Mouse (Mus musculus) spleen, embryonic (tissue): ENCODE measurements at regions not wholly inside any gene's neighbourhood (a gene's known extent, or its start where the extent isn't known, plus 50 kb on each side); places are given as distances from the start of the nearest gene placed in this dataset.

Source experiments
- CTCF ChIA-PET: fragments of 350-600 bp; sonication (Branson Sonifier 250); formaldehyde crosslinking; loops from one replicate; lab custom pipeline; 2022; lab: Charles Lee

DNA sequence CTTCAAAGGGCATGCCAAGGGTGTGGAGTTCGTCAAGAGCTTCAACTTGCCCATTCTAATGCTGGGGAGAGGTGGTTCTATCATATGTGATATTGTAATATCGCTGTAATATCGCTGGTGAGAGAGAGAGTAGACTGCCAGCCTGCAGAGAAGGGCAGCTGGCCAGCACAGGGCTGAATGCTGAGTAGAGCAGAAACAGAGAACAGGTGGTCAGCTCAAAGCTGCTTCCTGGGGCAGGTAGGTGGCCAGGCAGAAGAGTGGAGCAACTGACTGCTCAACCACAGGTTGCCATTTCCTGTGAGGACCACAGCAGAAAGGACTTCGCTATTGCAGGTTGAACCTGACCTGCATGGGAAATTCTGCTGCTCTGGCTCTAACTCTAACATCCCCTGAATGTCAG lies 108.5 kb upstream of the Hs6st1 start:
- CTCF ChIA-PET: no interaction called here

DNA sequence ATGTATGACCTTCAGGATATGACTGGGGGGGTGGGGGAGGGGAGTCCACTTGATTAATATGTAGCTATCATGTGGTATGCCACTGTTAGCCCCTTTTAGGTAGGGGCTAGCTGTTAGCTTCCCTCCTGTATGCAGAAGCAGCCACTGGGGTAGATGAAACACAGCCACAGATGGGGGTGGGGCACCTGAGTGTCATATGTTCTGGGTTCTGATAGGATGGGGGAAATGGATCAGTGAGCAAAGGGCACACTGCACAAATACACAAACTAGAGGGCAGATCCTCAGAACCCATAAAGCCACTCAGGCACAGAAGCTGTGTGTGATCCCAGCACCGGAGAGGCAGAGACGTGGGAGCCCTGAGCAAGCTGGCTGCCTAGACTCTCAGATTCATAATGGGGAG lies 107.4 kb upstream of the Hs6st1 start:
- CTCF ChIA-PET: no interaction called here

DNA sequence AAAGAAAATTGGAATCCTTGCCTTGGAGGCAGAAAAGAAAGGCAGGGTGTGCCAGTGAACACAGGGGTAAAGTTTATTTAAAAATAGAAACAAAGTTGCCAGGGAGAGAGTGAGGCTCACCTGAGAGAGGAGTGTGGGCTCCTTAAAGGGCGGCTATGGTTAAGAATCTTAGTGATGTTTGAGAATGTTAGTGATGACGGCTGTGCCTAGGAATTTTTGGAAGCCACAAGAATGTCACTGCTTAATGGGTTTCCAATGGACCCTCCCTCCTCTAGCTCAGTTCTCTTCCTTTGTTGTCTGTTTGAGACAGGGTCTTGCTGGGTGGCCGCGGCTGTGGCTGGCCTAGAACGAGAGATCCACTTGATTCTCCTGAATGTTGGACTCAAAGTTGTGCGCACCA lies 106.3 kb upstream of the Hs6st1 start:
- CTCF ChIA-PET: no interaction called here

DNA sequence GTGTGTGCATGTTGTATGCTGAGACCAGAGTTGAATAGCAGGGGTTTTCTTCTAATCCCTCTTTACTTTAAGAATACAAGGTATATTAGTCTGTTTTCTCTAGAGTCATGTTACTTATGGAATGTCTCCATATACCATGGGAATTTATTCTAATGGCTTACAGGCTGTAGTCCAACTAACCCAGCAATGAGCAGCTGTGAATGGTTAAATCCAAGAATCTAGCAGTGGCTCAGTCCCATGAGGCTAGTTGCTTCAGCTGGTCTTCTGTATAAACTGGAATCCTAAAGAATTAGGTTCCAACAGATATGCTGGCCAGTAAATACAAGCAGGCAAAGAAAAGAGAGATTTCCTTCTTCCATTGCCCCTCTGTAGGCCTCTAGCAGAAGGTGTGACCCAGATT lies 99.7 kb upstream of the Hs6st1 start:
- CTCF ChIA-PET: interaction anchor here (0.7 kb wide), 1 partner anchor 398 kb away, joined by 5 read pairs; no protein-coding TSS in a partner anchor

DNA sequence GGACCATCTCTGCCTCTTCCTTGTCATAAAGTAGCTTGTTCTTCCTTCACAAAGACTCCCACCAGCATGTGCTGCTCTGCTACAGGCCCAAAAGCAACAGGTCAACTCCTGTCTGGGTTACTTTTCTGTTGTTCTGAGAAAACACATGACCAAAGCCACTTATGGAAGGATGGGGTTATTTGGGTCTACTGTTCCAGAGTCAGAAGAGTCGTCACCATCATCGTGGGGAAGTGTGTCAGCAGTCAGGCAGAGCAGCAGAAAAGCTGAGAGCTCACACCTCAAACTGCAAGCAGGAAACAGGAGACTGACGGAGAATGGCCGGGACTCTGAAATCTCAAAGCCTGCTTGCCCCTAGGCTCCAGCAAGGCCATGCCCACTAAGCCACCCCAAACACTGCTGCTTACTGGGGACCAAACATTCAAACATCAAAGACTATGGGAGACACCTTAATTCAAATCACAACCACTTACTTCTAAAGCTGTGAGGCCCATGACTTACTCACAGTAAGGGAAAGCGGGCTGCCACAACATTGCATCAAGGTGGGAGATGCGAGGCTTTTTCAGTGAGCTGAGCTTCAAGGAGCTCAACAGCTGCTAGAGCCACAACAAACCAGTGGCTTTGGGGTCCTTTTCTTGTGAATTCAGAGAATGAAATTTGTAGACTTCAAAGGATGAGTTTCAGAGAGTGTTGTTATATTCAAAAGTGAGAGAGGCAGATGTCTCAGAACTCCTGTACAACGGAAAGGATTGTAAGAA lies 96.6 kb upstream of the Hs6st1 start:
- CTCF ChIA-PET: no interaction called here

DNA sequence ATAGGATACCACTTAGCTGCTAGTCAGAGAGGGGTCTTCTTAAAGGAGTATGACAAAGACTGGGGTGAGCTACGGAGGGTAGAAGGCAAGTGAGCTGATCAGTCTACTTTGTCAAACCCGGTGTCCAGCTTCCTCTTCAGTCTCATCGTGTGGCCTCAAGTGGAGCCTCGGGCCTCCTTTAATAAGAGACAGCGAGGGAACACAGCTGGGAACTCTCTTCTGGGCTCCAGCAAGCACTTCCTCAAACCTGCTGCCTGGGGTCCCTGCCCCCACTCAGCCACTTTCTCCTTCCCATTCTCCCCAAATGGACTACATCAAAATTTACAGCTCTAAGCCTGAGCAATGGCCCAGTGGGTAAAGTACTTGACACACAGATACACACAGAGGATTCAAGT lies 96.0 kb upstream of the Hs6st1 start:
- CTCF ChIA-PET: no interaction called here

DNA sequence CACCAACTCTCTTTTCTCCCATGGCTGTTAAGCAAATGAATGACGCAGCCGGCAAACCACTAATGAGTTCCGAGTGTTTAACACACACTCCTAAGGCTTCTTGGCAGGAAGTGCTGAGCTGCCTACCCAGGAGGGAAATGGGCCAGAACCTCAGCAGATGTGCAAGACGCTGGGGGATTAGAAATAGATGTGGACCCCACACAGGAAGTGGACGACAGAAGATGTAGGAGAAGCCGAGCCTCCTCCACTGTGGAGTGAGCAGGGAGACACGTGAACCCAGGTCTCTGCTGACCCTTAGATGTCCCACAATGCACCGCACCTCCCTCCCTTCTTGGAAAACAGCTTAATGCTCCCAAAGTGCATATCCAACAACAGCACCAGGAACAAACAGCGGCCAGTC lies 94.8 kb upstream of the Hs6st1 start:
- CTCF ChIA-PET: no interaction called here

DNA sequence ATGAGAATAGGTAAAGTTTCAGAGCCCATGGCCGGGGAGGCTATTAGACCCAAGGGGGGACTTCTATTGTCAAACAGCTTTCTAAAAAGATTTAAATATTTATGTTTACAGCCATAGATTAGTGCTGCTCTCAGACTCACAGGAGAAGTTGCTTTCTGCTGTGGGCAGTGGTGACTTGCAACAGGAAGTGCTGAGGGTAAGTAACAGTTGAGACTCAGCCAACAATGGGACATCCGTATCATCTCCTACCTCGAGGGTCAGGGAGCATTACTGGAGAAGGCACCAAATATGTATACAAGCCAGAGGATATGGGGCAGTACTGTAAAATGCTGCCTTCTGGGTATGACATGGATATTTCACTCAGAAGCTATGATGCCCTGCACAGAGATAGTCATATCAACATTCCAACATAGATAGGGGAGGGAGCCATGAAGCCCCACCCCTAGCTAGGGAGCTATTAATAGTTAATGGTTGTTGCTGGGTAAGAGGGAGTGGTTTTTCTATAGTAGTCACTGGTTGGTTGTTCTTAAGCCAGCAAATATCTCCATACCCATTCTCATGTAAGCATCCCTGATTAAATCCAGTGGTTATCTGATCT lies 92.5 kb upstream of the Hs6st1 start:
- CTCF ChIA-PET: no interaction called here

DNA sequence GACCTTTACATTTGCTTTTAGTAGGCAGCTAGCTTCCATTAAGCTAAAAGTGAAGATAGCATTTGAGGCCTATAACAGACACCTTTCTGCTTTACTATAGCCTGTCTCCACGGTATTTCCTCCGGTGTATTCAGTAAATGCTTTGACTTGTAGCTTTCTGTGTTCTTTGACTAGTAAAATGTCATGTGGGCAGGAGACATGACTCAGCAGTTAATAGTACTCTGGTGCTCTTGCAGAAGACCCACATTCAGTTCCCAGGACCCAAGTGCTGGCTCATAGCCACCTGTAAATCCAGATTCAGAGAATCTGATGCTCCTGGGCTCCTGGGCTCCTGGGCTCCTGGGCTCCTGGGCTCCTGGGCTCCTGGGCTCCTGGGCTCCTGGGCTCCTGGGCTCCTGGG lies 91.7 kb upstream of the Hs6st1 start:
- CTCF ChIA-PET: no interaction called here

DNA sequence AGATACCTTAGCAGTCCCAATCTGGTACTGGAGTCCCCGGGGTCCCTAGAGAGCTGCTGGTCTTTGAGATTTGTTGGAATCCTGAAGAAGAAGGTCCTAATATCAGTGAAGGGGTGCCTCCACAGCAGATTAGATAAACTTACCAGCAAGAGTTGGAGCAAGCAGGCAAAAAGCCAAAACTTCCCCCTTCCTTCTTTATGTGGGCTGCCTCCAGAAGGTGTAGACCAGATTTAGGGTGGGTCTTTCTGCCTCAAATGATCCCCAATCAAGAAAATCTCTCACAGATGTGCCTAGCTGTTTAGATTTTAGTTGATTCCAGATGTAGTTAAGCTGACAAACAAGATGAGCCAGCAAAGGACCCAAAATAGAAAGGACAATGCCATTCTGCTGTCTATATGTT lies 90.1 kb upstream of the Hs6st1 start:
- CTCF ChIA-PET: no interaction called here

DNA sequence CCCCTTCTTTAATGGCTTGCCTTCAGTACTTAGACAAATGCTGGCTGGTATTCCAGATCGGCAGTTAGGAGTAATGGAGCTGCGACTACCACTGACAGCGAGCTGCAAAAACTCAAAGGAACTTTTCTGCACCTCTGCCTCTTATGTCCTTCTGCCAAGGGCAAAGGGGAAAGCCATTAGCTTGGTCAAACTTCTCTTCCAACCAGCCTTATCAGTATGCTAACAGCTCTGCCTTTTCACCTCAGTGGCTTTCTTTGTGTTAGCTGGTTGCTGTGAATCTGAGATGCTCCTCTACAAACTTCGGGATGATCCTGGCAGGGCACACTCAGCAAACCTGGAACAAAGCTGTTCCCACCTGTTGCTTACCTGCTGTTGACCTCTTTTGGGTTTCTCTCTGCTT lies 89.4 kb upstream of the Hs6st1 start:
- CTCF ChIA-PET: no interaction called here

DNA sequence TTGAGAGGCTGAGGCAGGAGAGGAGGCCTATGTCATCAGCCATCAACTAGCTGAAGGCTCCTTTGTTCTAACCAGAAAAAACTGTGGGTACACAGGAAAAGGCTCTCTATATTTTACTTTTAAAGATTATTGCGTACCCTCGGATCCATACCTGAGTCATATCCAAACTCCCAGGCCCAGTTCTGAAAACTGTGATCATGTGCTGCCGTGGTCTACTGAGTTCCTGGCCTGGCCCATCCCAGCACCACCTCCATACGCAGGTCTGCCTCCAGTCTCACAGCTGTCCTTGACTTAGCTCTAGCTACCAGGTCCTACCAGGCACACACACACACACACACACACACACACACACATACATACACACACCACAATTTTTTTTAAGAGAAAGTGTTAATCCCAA lies 87.0 kb upstream of the Hs6st1 start:
- CTCF ChIA-PET: no interaction called here

DNA sequence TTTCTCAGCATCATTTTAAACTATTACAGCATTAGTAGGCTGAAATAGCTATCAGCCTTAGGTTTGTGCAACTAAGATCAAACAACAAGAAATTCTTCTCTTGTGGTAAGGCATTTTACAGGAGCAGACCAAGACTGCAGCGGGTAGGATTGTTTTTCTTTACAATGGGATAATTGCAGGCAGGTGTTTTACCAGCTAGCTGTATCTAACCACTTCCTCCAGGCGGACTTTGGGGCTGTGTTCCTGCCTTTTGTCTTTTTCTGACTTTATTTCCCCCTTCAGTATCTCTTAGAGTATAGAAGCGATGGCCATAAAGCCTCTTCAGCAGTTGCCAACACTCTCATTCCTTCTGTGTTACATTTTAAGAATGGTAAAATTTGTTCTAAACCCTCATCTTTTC lies 84.8 kb upstream of the Hs6st1 start:
- CTCF ChIA-PET: interaction anchor here (0.6 kb wide), 1 partner anchor 38 kb away, joined by 14 read pairs; no protein-coding TSS in a partner anchor

DNA sequence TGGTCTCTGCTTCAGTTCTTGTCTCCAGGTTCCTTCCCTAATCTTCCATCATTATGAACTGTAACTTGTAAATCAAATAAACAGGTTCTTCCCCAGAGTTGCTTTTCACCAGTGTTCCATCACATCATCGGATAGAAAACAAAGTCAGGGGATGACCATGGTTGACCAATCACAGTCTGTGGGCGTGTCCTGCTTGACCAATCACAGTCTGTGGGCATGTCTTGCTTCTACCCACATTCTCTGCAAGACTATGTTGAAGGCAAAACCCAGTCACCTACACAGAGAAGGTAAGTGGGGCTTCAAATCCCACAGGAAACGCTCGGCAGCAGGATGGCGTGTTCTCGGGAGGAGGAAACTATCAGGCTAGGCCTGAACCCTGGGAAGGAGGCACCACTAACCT lies 82.9 kb upstream of the Hs6st1 start:
- CTCF ChIA-PET: no interaction called here

DNA sequence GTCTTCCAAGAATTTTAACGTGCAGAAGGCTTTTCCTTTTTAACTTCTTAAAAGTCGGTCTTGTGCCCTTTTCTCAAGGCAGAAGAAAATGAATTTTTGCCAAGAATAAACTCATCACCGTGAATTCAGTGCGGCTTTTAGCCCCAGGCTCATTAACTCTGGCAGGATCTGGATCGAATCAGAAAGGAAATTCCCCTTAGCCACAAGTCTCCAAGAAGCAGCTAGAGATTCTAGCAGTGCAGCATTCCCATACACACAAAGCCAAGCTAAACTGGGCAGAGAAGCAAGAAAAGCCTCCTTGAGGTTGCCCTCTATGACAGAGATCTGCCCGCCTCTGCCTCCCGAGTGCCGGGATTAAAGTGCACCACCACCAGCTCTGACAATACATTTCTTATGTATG lies 81.5 kb upstream of the Hs6st1 start:
- CTCF ChIA-PET: no interaction called here

DNA sequence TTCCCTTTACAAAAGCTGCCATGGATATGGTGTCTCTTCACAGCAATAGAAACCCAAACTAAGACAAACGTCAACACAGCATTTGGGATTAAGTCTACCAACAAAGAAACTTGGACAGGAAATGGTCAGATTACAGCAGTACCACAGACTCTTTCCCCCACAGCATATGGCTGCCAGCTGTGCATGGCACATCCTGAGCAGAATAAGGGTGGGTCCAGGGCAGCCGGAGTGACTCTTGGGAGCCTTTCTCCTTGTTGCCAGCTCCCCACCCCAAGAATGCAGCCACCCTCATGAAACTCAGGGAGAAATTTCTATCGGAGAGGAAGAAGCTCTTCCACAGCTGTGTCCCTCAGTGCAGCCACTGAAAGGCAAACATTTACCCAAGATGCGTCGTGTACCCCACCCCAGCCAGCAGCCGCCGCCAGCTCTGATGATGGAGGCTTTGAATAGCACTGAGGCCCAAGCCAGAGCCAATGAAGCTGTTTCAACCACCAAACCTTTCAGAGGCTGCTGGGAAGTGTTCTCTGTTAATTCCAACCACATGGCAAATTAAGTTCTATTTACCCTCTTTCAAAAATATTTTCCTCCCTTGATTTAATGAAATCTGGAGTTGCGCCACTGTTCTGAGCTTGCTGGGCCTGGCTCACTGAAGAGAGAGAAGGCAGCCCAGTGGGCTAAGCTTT lies 75.8 kb upstream of the Hs6st1 start:
- CTCF ChIA-PET: no interaction called here

DNA sequence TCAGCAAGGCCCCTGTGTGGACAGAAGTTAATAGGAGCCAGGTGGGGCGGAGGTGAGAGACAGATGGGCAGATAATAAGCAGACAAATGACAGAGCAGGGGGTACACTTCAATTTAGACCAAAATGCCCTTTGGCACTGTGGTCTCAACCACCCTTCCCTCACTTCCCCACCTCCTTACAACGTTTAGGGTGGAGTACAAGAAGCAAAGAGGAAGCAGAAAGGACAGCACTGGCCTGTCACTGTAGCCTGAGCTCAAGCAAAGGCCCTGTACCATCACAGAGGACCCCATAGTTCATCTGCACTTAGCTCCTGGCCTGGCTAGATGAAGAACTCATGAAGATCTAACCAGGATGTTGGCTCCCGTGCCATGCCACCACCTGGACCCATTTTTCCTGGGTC lies 75.3 kb upstream of the Hs6st1 start:
- CTCF ChIA-PET: no interaction called here

DNA sequence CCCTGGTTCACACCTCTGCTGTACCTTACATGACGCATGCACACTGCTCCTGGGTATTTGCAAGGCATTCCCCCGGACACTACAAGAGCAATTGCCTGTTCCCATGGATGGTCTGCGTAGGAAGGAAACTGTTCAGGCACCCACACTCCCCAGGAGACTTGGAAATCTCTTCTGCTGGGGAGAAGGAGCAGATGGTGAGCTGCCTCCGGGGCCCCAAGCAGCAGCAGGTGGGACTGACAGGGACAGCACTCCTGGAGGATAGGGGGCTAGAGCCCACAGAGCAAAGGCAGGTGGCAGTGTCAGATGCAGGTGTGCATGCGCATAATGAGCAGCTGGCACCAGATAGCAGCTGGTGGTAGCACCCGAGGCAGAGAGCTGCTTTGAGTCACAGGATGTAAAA lies 72.5 kb upstream of the Hs6st1 start:
- CTCF ChIA-PET: no interaction called here

DNA sequence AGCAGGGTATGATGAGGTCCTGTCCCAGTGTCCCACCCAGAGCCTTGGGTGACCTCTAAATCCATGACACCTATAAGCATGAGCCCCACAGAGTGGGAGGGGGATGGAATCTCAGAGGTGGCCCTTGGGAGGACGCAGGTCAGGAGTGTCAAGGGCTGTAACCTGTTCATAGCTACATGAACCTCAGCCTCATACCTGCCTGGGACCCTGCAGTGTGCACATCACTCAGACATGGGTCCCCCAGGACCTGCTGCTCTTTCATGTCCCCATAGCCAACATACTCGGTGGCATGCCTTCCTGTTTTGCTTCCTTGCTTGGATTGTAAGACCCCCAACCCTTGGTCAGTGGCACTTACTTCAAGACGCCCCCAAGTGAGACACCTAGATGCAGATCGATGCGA lies 66.9 kb upstream of the Hs6st1 start:
- CTCF ChIA-PET: no interaction called here

DNA sequence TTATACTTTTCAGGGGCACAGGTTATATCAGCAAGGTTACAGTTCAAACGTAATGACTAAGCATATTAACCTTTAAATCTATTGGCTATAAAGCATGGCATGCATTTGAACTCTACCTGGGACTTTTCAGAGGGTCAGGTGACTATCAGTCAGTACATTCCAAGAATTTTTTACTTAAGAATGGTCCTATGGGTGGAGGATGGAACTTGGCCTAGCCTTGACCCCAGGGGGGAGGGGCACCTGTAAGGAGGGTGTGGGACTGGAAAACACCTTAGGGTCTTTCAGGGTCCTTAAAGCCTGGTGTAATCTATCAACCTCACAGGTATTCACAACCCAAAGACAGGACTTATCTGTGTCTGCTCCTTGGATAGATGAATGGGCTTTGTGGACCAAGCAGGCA lies 66.4 kb upstream of the Hs6st1 start:
- CTCF ChIA-PET: no interaction called here

DNA sequence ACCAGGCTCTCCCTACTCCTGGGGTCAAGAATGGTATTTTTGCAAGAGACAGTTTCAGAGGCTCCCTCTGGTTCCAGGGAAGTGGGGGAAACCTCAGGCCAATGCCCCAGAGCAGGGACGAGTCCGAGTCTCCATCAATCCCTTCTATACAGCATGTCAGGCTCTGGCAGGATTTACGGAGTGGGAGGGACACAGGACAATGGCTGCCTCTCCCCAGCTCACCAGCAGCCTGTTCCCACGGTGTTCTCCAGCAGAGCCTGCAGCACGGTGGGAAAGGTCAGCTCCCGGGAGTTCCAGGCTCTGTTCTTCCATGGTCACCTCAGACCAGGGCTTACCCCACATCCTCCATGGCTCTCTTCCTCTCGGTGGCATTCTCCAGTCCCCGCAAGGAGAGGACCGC lies 64.6 kb upstream of the Hs6st1 start:
- CTCF ChIA-PET: no interaction called here

DNA sequence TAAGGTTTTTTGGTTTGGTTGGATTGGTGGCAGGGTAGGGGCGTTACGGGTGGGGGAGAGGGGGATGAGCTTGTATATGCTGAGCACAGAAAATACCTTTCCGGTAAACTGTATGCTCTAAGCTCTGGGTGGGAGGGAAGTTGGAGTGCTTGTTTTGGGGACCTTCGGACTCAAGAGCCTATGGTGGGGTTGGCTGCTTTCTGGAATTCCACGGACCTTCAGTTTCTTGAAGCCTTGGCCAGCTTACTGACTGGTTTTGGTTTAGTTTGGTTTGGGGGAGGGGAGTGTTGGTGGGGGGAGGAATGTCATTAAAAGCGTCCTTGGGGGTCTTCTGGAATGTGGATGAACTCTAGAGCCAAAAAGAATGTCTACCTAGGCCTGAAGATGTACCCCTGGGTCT lies 59.6 kb upstream of the Hs6st1 start:
- CTCF ChIA-PET: no interaction called here

DNA sequence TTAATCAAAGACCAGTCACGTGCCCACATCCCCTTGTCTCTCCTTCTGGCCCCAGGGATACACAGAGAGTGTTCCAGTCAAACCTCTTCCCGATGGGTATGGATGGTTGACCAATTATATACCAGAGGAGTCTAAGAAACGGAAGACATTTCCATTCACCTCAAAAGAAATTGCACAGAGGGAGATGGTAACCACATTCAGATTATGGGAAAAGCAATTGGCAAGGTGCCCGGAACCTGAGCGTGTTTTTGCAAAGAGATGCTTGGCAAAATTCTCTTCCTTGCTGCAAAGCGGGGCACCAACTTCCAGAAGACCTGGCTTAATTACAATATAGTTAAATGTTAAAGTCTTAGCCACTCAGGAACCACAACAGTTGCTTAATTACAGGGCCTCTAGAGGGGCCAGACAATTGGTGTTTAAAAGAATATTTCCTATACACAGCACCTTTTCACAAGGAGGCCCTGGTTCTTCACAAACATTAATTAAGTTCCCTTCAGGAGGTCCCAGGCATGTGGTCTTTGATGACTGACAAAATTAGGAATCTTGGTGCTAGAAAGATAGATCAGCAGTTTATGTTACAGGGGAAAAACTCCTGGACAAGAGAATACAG lies 59.1 kb upstream of the Hs6st1 start:
- CTCF ChIA-PET: no interaction called here
